Mouse (Mus musculus) CH12F3 (cell line): ENCODE data around the gene Reep6.

ENCODE experiments used
- in situ Hi-C: fragments of 300-500 bp; cut with MboI; formaldehyde crosslinking; loops from 2 replicates; pipeline ENCODE4 v1.14.3; 2020; ENCODE audit warnings: low sequenced_read_pairs

Reep6 gene

DNA sequence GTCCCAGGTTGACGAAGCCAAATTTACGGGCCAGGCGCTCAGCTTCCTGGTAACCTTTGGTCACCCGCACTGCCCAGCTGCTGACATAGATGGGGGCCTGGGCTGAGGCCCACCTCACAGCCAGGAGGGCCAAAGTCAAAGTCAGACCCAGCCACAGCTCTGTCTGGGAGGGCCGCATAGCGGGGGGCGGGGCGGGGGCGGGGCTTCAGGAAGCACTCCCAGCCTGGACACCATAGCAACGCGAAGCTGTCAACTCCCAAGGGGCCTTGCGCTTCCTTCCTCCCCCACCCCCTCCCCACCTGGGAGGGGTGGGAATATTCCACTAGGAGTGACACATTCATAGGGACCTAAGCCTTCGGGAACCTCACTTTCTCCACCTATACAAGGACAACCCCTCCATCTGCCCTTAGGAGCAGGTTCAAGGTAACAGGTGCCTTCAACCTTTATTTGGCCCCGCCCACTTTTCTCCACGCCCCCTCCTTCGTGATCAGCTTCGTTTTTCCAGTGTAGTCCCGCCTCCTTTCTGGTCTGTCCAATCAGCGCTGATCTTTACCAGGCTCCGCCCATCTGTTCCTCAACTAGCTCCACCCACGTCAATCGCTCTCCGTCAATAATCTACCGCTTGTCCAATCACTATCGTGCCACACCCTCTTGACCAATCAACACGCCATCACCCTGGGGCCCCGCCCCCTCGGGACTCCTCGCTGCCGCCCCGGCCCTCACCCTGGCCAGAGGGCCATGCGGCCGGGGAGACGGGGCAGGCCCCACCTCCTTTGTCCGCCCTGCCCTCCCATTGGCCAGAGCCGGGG lies at the start of gene Reep6, which contains the start of gene Pcsk4:
TSS of gene Reep6 (plus strand) at position 681 of the 809 bp plus-strand sequence.
TSS of gene Pcsk4 (minus strand) at position 226 of the 809 bp plus-strand sequence.
- in situ Hi-C loops, result no loop called here

DNA sequence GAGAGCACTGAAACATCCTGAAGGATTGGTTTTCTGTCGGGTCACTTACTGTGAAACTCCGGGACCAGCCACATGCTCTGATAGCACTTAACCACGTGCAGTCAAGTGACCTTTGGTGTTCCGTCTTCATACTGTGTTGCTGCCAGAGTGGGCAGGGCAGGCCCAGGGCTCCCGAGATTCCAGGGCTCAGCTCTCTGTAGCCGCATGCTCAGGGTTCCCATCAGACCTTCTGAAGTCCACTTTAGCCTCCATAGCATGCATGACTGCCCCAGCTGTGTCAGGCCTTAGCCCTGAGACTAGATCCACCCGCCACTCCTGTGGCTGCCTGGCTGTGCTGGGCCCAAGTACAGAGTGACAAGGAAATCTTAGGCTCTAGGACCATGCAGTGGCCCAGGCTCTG lies 48.4 kb upstream of the Reep6 start:
- in situ Hi-C loops, result no loop called here

DNA sequence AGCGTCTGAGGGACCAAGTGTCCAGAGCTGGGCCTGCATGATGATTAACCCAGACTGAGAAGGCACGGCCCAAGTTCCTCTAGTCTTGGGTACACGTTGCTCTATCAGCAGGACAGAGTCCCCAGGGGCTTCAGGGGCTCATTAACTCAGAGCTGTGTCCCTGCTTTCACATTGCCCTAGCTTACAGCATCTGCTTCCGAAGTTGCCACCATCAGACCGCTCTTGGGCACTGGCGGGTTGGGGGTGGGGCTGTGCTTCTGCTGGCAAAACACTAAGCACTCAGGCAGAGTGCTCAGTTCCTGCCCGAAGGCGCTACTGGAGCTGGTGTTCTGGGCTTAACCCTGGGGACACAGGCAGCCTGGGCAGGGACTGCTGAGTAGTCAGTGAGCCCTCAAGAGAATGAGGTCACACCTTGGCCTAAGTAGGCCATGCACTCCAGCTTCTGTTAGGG lies 47.8 kb upstream of the Reep6 start:
- in situ Hi-C loops, result no loop called here

DNA sequence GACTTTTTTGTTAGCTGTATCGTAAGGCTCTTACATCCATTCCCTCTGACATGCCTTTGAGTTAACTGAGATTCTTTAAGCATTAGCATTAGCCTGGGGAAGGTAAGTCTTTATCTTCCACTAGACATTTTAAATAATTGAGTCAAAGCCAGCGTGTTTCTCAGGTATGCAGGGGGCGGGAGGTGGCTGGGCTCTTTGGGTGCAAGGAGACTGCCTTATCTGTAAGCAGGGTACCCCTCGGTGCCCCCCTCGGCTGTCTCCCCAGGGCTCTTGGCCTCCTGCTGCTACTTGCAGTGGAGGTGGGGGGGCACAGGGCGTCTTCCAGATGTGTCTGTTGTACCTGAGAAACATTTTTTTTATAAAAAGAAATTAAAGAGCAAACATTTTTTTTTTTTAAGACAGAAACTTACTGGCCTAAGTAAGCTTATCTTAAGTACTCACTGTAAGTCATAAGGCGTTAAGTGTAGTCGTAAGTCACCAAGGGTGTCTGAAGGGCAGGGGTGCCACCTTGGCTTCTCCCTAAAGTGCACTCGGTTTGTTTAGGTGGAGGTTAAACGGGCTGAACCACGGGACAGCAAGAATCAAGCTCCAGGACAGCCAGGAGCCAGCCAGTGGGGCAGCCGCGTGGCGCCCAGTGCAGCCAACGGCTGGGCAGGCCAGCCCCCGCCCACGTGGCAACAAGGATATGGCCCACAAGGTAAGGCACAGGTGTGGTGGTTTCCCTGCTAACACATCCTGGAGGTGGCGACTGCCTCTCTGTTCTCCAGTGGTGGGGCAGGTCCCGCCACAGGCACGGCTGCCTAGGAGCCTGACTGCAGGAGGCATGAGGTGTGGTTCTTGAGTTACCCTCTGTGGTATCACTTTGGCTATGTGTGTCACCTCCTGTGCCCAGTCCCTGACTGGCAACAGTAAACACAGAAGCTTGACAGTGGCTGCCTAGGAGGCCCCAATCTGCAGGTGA lies 47.0 kb upstream of the Reep6 start:
- in situ Hi-C loops, result no loop called here

DNA sequence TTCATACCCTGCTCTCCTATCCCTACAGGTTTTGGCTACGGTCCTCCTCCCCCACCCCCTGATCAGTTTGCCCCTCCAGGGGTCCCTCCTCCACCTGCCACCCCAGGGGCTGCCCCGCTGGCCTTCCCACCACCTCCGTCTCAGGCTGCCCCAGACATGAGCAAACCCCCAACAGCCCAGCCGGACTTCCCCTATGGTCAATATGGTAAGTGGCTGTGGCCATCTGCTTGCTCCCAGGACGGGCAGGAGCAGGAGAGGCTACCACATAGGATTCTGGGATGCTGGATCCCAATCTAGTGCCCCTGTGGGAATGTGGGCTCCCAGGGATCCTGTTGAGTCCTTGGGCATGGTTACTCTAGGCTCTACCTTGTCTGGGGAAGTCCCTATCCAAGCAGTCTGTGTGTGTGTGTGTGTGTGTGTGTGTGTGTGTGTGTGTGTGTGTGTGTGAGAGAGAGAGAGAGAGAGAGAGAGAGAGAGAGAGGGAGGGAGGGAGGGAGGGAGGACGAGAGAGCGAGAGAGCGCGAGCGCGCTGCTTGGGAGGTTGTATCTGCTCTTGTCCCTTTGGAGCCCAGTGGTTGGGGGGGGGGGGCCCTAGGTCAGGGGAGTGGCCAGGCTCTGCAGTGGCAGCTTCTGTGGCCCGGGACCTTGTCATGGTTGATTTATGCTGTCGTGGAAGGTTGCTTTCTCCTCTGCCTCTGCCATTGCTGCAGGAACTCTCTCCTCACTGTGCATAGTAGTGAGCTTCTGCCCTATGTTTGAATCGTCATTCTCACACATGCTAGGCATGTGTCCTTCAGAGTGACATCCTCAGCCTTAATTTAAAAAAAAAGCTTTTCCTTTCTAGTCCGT lies 44.3 kb upstream of the Reep6 start:
- in situ Hi-C loops, result no loop called here

DNA sequence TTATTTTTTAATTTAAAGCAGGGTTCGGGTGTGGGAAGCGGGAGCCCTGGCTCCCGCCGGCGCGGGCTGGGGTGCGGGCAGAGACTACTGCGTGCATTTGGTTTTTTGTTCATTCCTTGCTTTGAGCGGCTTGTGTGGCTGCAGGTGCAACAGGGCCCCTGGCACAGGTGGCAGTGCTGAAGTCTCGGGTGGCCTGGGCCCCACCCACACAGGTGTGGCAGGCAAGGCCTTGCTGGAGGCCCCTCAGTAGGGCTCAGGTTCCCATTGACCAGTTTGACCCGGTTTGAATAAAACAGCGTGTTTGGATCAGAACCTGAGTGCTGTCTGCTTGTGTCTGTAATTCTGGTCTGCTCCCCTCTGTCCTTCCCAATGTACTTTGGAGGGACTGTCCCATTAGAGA lies 41.7 kb upstream of the Reep6 start:
- in situ Hi-C loops, result no loop called here

DNA sequence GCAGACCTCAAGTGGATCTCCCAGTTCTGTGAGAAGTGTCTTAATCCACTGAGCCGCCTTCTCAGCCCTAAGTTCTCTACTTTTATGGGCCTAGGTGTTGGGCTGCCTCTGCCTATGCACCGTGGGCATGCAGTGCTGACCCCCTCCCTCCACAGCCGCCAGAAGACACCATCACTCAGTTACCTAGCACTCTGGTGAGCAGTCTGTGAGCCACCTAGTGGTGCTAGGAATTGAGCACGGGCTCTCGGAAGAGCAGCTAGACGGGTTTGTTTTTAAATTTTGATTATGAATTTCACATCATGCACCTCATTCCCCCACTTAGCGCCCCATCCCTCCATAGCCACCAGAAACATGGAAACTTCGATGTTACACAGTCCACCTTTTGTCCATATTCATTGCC lies 41.1 kb upstream of the Reep6 start:
- in situ Hi-C loops, result no loop called here

DNA sequence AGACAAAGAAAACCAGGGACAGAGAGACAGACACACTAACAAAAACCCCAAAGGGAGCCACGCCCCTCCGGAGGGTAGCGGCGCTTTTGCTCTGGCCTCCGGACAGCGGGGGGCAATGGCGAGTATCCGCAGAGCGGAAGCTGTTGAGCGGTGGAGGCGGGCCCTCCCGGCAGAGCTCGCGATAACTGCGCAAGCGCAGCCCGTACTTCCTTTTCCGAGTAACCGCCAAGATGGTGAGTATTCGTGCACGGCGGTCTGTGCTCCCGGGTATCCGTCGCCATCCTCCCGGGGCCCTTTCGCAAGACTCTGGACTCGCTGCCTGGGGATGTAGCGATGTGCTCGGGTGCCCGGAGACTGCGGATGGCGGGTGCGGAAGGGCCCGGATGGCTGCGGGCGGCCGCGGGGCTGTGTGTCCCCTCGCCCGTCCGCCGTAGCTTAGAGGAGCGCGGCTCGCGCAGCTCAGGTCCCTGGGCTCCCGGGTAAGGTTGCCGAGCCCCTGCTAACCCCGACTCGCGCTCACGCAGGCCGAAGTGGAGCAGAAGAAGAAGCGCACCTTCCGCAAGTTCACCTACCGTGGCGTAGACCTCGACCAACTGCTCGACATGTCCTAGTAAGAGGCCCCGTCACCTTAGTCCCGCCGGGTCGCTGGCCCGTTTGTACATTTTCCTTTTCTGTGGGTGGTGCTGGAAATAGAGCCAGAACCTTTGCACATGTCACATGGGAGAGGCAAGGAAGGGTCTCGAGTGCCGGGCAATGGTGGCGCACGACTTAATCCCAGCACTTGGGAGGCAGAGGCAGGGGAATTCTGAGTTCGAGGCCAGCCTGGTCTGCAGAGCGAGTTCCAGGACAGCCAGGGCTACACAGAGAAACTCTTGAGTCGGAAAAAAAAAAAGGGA lies 37.3 kb upstream of the Reep6 start, which contains the start of gene Rps15:
TSS of gene Rps15 (plus strand) at position 203 of the 896 bp plus-strand sequence.
- in situ Hi-C loops, result no loop called here

DNA sequence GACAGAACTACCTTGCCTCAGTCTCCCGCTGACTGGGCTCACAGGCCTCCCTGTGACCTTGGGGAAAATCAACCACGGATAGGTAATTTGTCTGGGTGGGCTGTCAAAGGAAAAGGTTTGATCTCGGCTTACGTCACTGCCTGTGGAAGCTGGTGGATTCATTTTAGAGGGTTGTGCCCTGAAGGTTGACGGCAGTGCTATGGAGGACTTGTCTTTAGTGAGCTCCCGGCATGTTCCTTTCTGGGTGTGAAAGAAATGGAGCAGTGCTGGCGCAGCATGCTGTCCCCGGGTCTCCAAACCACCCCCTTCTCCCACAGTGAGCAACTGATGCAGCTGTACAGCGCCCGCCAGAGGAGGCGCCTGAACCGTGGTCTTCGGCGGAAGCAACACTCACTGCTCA lies 36.4 kb upstream of the Reep6 start:
- in situ Hi-C loops, result no loop called here

DNA sequence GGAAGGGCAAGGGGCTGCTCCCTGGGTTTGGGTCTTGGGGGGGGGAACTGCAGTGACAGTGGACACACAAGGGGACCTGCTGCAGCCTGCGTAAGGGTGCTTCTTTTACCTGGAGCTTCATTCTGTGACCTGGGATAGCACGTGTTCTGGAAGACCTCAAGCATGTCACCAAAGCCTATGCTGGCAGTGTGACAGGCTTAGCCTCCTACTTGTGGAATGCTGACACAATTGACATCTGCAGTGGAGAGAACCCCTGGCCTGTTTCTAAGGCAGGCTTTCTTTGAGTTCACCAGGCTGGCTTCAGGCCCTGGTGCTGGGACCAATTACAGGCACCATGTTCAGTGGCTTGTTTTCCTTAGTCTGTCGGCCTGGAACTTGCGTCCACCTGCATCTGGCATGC lies 35.4 kb upstream of the Reep6 start:
- in situ Hi-C loops, result no loop called here

DNA sequence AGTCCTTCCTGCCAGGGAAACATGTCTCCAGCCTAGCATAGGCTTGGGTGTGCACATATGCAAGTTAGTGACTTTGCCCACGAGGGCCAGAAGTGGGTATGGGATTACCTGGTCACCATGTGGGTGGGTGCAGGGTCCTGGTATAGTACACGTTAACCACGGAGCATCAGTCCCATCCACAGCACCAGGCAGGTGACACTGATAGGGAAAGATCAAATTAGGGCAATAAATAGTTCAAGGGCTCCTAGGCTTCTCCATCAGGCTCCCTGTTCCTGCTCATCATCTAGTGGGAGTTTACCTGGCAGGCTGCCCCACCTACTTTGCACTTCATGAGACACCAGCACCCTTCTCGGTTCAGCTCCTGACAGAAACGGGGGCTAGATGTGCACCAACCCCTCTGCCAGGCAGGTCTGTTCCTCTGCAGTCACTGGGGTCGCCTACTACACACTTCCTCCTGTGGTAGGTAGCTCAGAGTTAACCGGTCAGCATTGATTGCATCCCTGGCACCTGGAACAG lies 34.9 kb upstream of the Reep6 start:
- in situ Hi-C loops, result no loop called here

DNA sequence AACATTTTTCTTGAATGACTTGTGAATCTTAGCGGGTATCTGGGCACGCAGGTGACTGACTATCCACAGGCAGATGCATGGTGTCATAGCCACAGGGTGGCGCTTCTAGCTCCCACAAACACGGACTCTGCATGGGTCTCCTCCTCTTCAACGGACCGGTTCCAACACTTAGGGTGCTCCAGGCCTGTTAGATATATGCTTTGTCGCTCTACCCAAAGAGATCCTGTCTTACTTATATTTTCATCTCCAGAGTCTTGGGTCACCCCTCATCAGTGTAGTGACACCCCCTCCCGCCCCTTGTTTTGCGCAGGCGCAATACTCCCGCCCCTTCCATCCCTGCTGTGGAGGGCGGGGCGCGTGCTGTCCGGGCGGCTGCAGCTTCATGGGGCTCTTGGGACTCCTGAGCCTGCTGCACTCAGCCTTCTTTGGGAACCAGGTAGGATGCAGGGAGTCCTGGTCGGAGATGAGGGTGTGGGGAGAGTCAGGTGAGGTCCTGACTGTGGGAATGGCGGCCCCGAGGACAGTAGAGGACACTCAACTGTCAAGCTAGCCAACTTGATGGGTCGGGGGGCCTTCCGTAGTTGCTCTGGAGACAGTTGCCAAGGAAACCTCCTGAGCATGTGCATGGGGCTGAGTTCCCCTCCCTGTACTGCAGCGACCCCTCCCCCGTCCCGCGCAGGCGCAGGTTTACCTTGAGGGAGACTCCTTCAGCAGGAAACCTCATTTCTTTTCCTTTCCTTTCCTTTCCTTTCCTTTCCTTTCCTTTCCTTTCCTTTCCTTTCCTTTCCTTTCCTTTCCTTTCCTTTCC lies 33.9 kb upstream of the Reep6 start, which contains the start of gene Apc2:
TSS of gene Apc2 (plus strand) at position 360 of the 808 bp plus-strand sequence.
- in situ Hi-C loops, result no loop called here

DNA sequence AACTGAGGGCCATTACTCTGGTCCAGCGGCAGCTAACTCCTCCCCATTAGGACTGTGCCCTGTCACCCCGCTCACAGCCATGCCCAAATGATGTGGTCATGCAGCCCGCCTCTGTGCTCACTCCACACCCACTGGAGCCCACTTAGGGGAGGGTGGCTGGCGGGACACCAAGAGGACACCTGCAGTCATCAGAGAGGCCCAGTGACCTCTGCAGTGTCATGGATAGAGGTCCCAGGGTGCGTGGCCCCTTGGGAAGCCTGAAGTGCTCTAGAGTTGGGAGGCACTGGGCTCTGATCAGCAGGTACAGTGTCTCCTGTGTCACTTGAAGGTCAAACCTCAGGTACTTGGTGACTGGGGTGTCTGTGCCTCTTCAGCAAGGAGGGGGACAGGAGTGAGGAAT lies 32.9 kb upstream of the Reep6 start:
- in situ Hi-C loops, result no loop called here

DNA sequence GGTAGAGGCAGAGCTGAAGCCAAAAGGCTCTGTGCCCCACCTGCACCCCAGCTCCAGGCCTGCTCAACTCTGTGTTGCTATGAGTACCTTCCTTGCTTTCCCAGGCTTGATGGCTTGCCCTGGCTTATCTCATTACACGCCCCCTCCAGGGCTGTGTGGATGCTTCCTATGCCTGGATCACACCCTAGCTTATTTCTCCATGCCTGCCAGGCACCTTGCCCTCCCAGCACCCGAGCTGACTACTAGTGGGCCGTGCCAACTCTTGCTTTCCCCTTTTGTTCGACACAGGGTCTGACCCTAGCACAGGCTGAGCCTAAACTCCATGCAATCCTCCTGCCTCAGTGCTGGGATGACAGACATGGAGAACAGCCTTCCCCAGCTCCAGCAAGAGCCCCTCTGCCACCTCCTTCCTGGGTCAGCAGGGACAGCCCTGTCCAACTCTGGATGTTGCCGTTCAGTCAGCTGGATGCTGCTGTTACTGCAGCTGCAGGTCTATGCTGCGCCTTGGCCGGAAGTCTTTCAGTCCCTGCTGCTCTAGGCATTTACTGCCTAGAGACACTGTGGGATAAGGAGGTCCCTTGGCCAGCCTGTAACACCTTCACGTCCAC lies 32.1 kb upstream of the Reep6 start:
- in situ Hi-C loops, result no loop called here

DNA sequence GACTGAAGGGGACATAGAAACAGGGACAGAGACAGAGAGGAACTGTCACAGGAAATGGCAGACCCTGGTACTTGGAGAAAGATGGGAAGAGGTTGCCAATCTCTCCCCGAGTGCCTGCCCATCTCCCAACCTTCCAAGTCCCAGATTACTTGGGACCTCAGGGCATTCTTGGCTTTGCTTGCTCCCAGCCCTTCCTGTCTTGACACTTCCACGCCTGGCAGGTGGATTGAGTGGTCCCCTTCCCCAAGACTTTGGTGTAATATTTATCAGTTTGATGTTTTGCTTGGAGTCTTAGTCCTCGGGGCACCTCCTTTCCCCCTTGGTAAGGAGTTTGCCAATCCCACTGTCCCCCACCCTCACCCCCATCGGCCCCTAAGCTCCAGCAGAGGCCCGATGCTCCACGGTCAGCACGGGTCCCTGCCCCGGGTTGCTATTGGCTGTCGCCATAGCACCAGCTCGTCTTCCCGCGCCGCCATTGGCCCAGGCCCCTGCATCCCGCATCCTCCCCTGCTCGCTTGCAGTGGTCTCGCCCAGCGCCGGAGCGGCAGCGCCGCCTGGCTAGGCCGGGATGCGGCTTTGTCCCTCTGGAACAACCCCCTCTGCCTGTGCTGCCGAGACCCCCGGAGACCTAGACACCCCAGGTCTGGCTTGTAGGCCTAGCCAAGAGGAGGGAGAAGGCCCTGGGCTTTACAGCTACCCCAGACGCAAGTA lies 31.0 kb upstream of the Reep6 start:
- in situ Hi-C loops, result no loop called here

DNA sequence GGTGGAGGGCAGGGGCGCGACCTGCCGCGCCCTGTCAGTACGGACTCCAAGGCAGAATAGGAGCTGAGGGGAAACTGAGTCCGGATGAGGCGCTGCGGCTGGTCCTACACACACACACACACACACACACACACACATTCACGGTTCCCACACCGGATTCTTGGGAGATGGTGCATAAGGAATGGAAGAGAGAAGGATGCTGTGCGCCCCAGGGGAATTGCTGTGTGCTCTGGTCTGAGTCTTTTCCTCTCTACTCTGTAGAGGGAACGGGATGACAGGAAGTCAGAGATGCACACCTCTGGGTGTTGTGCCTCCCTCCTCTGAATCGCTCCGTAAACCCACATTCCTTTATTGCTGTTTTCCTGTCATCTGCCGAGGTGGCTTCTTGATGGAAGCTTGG lies 30.5 kb upstream of the Reep6 start:
- in situ Hi-C loops, result no loop called here

DNA sequence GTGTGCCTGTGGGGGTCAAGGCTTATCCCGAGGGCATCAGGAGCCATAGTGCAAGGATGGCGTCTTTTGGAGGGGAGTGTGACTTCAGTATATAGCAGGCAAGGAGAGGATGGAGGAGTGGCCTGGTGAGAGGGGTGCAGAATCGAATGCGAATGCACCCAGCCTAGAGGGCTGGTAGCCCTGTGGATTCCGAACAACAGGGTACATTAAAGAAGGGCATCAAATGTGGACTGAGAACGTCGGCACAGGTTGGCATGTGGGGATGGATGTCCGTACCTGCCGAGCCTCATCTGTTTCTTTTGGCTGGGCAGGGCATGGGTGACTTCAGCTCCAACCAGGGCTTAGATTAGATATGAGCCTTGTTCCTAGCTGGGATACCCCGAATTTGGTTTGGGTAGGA lies 29.9 kb upstream of the Reep6 start:
- in situ Hi-C loops, result no loop called here
